Mouse (Mus musculus) heart, postnatal 36 days (tissue): ENCODE data around the gene Tdrd7. TPM values are rescaled to one million over a fixed set of nuclear protein-coding genes. Genes with fewer than 3 reads are reported as not detected.

Experiments
- DNase-seq, 2 experiments: peaks; one replicate each; pipeline ENCODE4 v3.0.0; 2021 to 2022
- intact Hi-C: fragments of 180-260 bp; cut with DNase I; formaldehyde crosslinking; loops from one replicate; pipeline ENCODE4 v1.15.1; 2025
- total RNA-seq, 2 experiments: library from RNA; stranded (reverse); gene quantifications; 2 replicates each; pipeline ENCODE4 v1.2.3; 2021

Tdrd7 gene
- total RNA-seq, 2 experiments from 2014 or later, result 11.4 to 12.7 TPM

GRCm38 (mm10) chr4:45971806-45972447, 6.8 kb downstream of the Tdrd7 start:
- intact Hi-C loops, result loop anchor here (5.0 kb wide), 1 partner anchor 55 kb away; no protein-coding TSS in a partner anchor
- peak; percentile 100 for DNase-seq

DNA sequence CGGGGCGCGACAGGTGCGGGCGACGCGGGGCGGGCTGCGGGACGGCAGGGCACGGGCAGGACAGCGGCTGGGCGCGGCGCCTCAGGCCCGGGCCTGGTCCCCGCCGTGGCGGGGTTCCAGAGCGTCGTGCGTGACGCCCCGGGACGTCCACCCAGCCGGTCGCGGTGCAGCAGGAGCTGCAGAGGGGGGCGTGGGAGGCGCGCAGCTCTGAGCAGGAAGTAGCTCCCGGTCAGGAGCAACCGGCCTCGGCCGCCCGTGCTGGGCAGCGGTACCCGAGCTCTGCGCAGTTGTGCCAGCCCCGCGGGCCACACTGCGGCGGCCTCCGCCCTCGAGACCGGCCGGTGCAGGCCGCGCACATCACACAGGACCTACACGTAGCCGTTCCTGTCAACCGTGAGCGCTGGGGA, 7.3 kb downstream of the Tdrd7 start:
- intact Hi-C loops, result loop anchor here (5.0 kb wide), 1 partner anchor 55 kb away; no protein-coding TSS in a partner anchor
- DNase-seq, result no peak

DNA sequence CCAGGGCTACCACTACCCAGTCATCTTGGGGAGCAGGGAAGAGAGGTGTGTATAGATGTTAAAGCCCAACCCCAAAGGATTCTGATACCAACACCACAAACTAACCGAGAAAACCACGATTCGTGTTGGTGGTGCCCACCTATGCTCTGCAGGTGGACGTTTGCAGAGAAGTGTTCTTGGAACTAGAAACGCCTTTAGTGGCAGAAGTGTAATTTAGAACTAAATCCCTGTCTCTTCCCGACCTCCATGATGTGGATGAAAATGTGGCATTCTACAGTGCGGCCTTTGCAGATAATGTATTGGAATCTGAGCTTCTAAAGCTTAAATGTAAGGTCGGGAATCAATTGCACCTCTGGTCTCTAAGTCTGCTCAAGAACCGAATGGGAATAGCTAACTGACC, 7.8 kb downstream of the Tdrd7 start:
- no peak for DNase-seq
- intact Hi-C loops, result loop anchor here (5.0 kb wide), 1 partner anchor 54 kb away; no protein-coding TSS in a partner anchor

GRCm38 (mm10) chr4:45976931-45977667, 12.0 kb downstream of the Tdrd7 start:
- intact Hi-C loops, result no loop called here
- no peak for DNase-seq

- no peak for DNase-seq
- intact Hi-C loops, result no loop called here
Measured at GRCm38 (mm10) chr4:45979916-45980315, 14.8 kb downstream of the Tdrd7 start.

GRCm38 (mm10) chr4:45981054-45981453, 15.9 kb downstream of the Tdrd7 start:
- DNase-seq, result no peak
- intact Hi-C loops, result no loop called here

DNA sequence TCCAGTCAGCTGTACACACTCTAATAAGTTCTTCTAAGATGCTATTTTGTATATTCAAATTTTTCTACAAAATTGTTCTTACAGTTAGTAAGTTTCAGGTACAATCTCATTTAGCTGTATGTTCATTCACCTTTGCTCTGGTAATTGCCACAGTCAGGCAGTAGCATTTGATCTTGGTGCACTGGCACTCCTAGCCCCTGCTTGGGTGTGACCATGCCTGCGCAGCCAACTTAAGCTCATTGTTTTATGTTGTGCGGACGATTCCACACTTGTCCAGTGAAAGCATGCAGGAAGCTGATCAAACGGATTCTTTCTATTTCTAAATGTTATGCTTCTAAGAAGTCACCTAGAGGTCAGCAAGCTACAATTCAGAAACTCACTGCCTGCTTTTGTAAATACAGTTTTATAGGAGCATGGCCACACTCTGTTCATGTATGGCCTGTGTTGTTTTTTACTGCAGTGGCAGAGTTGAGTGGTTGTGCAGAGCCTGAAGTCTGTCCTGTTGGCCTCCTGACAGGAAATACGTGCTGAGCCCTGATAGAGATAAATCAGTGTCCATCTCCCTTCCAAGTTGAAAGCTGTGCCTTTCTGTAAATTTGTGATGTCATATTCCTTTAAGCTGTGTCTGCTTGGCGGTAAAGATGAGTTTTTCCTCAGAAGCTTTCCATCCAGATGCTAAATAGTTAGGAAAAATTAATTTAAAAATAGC, 25.4 kb downstream of the Tdrd7 start:
- intact Hi-C loops, result no loop called here
- no peak for DNase-seq

- intact Hi-C loops, result no loop called here
- DNase-seq, result no peak
Measured at GRCm38 (mm10) chr4:45998536-45998935, 33.4 kb downstream of the Tdrd7 start.

DNA sequence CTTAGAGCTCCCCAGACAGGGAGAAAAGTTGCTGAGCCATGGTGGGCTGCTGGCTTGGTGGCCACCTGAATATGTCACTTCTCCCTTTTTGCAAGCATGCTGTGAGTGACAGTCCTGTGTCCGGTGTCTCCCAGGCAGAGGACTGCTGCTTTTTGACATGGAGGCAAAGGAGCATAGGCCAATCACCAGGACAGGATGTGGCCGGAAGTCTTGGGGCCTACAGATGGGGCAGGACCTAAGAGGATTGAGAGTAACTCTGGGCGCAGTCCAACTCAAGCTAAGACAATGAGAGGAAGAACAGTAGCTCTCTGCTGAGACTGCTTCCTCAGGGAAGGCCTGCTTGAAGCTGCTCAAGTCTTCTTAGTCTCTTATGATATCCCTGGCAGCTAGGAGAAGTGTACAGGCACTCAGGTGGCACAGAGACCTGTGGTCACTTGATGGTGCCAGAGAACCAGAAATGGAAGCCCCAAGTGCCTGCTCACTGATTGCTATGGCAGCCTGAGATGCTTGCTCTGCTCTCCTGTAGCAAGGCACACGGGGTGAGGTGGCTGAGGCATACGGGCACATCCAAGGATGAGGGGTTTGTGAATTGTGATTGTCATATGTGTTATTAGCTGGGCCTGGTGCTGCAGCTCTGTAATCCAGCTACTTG, 43.1 kb downstream of the Tdrd7 start:
- intact Hi-C loops, result loop anchor here (5.0 kb wide), 1 partner anchor 66 kb away; no protein-coding TSS in a partner anchor
- DNase-seq, result no peak

DNA sequence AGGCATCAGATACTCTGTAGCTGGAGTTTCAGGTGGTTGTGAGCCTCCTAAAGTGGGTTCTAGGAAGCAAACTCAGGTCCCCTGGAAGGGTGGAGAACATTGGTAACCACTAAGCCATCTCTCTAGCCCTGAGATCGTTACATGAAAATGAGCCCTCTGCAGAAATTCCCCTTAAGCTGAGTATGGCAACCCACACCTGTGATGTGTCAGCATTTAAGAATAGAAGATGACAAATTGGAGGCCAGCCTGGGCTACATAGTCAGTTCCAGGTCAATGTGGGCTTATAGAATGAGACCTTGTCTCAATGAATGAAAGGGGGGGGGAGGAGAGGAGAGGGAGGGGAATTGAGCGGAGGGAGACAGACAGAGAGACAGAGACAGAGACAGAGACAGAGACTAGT, 46.6 kb downstream of the Tdrd7 start:
- intact Hi-C loops, result no loop called here
- DNase-seq, result no peak

DNA sequence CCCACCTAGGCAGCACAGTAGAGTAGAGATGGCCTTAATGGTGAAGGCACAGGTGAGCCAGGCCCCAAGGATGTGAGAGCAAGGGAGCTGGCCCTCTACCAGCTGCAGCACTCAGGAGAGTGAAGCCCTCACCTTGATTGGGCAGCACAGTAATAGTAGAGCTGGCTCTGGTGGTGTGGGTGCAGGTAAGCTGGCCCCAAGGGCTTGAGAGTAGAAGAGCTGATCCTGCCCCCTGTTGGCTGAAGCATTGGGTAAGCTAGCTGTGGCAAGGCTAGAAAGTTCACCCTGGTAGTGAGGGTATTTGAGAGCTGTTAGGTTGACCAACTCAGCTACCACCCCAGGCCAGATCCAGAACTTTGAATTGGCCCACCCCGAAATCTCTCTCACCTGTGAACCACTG, 50.5 kb downstream of the Tdrd7 start:
- intact Hi-C loops, result no loop called here
- DNase-seq, result no peak

DNA sequence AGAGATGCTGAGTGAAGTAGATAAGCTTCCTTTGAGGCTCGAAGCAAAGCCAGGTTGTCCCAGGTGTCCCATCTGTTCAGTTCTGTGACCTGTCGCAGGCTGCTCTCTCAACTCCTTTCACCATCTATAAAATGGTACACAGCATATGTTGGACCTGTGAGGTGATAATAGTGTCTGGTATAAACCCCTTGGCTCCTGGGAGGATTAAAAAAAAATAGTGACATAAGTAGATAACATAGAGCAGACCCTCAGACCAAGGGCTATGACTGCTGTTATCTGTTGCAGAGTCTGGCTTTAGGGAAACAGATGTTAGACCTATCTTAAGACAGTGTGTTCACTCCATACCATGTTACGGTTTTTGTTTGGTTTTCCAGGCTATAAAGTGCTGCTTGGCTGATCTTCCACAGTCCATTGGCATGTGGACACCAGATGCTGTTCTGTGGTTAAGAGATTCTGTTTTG, 57.9 kb downstream of the Tdrd7 start:
- no peak for DNase-seq
- intact Hi-C loops, result loop anchor here (1.0 kb wide), 1 partner anchor 86 kb away; no protein-coding TSS in a partner anchor

DNA sequence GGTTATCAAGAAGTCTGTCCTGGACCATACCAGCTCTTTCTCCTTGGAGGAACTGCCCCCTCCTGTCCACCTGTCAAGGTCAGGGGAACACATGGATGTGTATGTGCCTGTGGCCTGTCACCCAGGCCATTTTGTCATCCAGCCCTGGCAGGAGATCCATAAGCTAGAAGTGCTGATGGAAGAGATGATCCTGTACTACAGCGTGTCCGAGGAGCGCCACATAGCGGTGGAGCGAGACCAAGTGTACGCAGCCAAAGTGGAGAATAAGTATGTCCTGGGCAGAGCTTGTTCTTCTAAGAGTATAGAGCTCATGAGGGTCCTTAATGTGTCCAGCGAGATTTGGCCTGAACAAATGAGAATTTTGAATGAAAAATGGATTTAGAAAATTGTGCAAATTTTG, 60.8 kb downstream of the Tdrd7 start:
- intact Hi-C loops, result loop anchor here (2.0 to 5.0 kb wide), 2 partner anchors 54 to 85 kb away; no protein-coding TSS in a partner anchor
- peak in 1 of 2 experiments; percentile 45 for DNase-seq

GRCm38 (mm10) chr4:46028224-46028623, 63.1 kb downstream of the Tdrd7 start:
- intact Hi-C loops, result loop anchor here (5.0 kb wide), 1 partner anchor 56 kb away; no protein-coding TSS in a partner anchor
- peak; percentile 39 to 41 for DNase-seq

DNA sequence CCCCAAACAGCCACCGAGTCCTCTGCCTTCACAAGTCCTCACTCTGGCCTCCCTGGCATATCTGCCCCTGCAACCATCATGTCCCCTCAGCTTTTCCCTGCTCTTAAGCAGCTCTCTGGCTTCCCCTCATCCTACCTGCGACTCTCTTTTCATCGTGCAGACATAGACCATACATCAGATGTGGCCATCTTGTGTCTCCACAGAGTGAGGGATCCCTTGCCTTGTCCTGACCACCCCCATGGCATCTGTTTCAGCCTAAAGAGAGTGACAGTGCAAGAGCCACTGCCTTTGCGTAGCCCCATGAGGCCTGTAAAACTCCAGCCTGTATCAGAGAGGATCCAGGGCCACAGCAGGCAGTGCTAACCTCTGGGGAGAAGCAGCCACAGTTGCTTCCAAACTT, 63.6 kb downstream of the Tdrd7 start:
- intact Hi-C loops, result loop anchor here (5.0 kb wide), 1 partner anchor 56 kb away; no protein-coding TSS in a partner anchor
- DNase-seq, result no peak

DNA sequence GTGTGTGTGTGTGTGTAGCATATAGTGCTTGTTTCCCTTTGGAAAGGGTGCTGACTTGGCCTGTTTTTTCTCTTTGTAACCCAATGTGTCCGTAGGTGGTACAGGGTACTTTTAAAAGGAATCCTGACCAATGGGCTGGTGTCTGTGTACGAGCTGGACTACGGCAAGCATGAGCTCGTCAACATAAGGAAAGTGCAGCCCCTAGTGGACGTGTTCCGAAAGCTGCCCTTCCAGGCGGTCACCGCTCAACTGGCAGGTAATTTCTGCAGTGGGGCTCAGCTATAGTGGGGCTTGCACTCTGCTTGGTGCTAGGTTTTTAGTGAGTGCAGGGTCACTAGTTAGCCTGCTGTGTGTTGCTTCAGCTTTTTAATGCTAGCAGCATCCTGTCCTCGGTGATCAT, 64.4 kb downstream of the Tdrd7 start:
- intact Hi-C loops, result loop anchor here (5.0 kb wide), 1 partner anchor 57 kb away; no protein-coding TSS in a partner anchor
- DNase-seq, result no peak

DNA sequence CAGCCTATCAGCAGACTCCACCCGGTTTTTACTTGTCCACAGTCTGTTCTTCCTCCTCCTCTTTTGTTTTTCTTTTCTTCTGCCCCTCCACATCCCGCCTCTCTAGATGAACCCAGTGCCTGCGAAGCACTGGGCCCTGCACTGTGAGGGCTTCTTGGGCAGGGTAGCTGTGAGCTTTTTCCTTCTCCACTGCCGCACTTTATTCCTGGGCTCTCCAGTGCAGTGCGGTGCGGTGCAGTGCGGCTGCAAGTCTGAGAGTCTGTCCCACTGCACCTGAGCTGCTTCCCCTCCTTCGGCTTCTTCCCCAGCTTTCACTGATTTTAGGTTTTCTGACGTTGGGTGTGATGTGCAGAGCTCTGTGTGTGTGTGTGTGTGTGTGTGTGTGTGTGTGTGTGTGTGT, 67.3 kb downstream of the Tdrd7 start:
- intact Hi-C loops, result no loop called here

GRCm38 (mm10) chr4:46033197-46033596, 68.1 kb downstream of the Tdrd7 start:
- intact Hi-C loops, result no loop called here
- no peak for DNase-seq

More for the DNA sequence above, 67.3 kb downstream of the Tdrd7 start:
- DNase-seq, result no peak

DNA sequence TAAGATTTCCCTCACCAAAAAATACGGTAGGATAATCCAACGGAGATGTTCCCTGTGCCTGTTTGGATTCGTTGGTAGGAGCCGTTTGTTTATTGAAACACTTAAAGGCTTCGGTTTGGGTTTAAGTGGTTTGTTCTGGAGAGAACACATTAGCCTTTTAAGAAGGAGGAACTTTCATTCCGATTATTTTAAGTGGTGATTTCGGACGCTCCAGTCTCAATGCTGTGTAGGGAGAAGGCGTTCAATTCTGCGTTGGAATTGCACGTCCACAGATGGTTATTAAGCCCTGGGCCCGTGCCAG, 73.4 kb downstream of the Tdrd7 start:
- no peak for DNase-seq
- intact Hi-C loops, result no loop called here

DNA sequence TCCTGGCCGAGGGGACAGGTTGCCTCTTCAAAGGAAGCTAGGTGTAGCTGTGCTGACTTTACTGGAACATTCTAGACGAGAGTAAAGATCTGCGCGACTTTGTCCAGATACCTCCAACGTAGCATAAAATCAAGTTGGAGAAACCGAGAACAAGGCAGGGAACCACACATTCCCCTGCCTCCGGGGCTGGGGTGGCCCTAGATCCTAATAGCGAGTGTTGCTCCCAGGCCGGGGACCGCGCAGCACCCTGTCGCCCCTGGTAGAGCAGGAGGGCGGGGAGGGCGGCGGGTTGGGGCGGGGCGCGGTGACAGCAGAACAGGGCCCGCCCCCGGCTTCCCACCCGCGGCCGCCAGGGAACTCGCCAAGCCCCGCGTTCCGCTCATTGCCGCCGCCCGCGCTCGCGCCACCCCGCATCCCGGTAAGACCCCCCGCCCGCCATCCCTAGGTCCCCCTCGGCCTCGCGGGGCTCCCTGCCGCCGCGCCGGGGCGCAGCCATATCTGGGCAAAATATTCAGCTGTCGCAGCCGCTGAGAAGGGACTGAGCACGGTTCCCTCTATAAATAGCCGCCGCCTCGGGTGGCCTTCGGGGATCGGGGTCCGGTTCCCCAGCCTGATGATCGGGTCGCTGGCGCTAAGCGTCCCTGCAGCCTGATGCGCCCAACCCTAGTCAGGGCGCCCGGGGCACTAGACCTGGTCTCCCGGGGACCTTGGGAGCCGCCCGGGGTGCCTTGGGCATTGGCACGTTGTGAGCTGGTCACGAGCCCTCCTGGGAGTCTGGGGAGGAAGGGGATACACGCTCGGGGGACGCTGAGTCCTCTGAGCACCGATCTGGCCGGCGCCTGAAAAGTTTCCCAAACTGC, 74.0 kb downstream of the Tdrd7 start, which contains the start of gene Tmod1:
Gene Tmod1 (plus strand): TSS at position 44 of the 860 bp plus-strand sequence.
- DNase-seq, result peak; percentile 77 to 81
- intact Hi-C loops, result no loop called here
